9 mouse cellular contexts compared by ENCODE assay signal in the genomic region with DNA sequence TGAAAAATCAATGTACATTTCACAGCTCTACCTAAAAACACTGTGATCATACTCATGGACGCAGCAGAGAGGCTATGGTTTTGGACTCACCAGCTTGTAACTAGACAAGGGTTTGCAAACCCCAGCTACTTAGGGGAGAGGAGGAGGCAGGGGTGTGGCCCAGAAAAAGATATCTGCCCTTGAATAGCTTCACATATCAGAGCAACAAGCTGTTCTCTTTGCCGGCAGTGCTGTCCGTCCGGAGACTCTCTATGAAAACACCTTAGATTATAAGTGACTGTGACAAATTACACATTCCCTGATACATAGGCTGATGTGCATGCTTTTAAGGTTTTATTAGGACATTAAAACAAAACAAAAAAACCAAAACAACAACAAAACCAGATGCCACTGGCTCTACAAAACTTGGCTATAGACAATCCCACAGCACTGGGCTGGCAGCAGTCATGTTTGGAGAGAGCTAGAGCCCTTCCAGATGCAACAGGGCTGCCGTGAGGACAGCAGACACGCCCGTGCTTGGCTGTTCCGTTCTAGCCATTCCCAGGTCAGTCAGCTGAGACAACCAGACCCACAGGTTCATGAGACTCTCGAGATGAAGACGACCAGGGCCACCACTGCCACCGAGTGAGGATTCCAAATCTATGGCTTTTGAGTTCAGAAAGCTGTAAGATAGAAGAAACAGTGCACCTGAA. TPM values are rescaled to one million over a fixed set of nuclear protein-coding genes. Genes with fewer than 3 reads are reported as not detected.
A peak's percentile ranks its signal among the peaks of the same experiment; 100 is the strongest.
DNase-seq lines count a peak whose midpoint lies in the region; ATAC-seq and TF ChIP-seq lines count a peak whose summit lies in the region.
"Had no signal": no experiment of that assay in that cellular context is flagged by ENCODE, and none has a peak within 500 bp of the region (broad histone marks: within the 10 kb centered on the region; RNA-seq: fewer than 3 reads in every experiment).

No protein-coding gene starts in this region.

- 73% methylated on average over 11 of the region's 11 CpGs for WGBS in limb, embryonic 10.5 days

- H3K36me3 ChIP-seq in testis, adult 2 months (ENCODE audit: control insufficient read depth, insufficient read depth, low read length), result no peaks in the 10 kb centered on the region
- H3K36me3 ChIP-seq in limb, embryonic 10.5 days, result no peaks in the 10 kb centered on the region
- H3K36me3 ChIP-seq: limb, embryonic 15.5 days had no signal

- no peak for DNase-seq in testis, postnatal 10 days (ENCODE audit: low spot score)
- peak; percentile 97 for DNase-seq in heart, adult 11 months
- no peak for DNase-seq in limb, embryonic 10.5 days (ENCODE audit: low spot score)
- no peak for DNase-seq in cerebellum, adult 9-10 months
- no peak for DNase-seq in frontal cortex, postnatal 14 days (ENCODE audit: low spot score in 2 of 2)

- no peaks in the 10 kb centered on the region for H3K9me3 ChIP-seq in limb, embryonic 10.5 days (replicated peaks)
- H3K9me3 ChIP-seq: limb, embryonic 15.5 days had no signal

- peak overlapping the region; percentile 43 for H3K27ac ChIP-seq in testis, adult 2 months (ENCODE audit: control insufficient read depth, insufficient read depth, low read depth, low read length)
- H3K27ac ChIP-seq in limb, embryonic 10.5 days, result peak overlapping the region; percentile 44; the same call in 1 of the 2 replicates
- H3K27ac ChIP-seq: limb, embryonic 15.5 days had no signal

- ATAC-seq in frontal cortex, adult (ENCODE audit: low TSS enrichment), result no peak
- no peak for ATAC-seq in inflammation-experienced regulatory T-cells, adult 6 months

- H3K4me3 ChIP-seq in testis, adult 2 months (ENCODE audit: control insufficient read depth, low read depth, low read length), result no peak overlapping the region
- no peak overlapping the region for H3K4me3 ChIP-seq in limb, embryonic 10.5 days
- H3K4me3 ChIP-seq: limb, embryonic 15.5 days had no signal

- no peaks in the 10 kb centered on the region for H3K27me3 ChIP-seq in testis, adult 2 months (ENCODE audit: control insufficient read depth, insufficient read depth, low read length)
- no peaks in the 10 kb centered on the region for H3K27me3 ChIP-seq in limb, embryonic 10.5 days (ENCODE audit: low read depth, poor library complexity, severe bottlenecking)
- H3K27me3 ChIP-seq: limb, embryonic 15.5 days had no signal

- peaks cover 16% of the 10 kb centered on the region for H3K4me1 ChIP-seq in testis, adult 2 months (ENCODE audit: control insufficient read depth, insufficient read depth, low read length)
- peaks cover 71% of the 10 kb centered on the region for H3K4me1 ChIP-seq in limb, embryonic 10.5 days

- TF ChIP-seq POLR2A in testis, adult 2 months (IDR thresholded peaks at IDR 0.05; ENCODE audit: control insufficient read depth, low read depth, low read length), result no peak

- no peak for TF ChIP-seq CTCF in testis, adult 2 months (IDR thresholded peaks at IDR 0.05; ENCODE audit: control insufficient read depth, insufficient read depth, insufficient replicate concordance, low read depth, low read length)

RNA-seq across cellular contexts. Expression of gene Foxo3, which starts 29.3 kb away (rescaled TPM):
- polyA plus RNA-seq in testis, adult 2 months (2012; rRNA removed), result 9.8 and 9.9 TPM in 2 replicates
- 2.3 and 3.8 TPM in 2 replicates for polyA plus RNA-seq in limb, embryonic 10.5 days (2016; fragmentation: Nextera tagmentation; extraction: Ambion mirVana)
- 10 to 100 TPM in 1 of 3 experiments, 1 to 10 TPM in 2; 6.6 to 11.9 (median 9.2) TPM for polyA plus RNA-seq in inflammation-experienced regulatory T-cells, adult 6 months (2017; shearing (Covaris generic))
